Mouse (Mus musculus) brain, embryonic 14.5 days (tissue): ENCODE measurements at regions not wholly inside any gene's neighbourhood (a gene's known extent, or its start where the extent isn't known, plus 50 kb on each side); places are given as distances from the start of the nearest gene placed in this dataset.

Source experiments
- CTCF ChIP-seq: fragments of 200-500 bp; IDR thresholded peaks from 2 replicates; pipeline ENCODE4 v1.5.1; 2012; ENCODE audit warnings: inconsistent platforms, mild to moderate bottlenecking, moderate library complexity, borderline replicate concordance; ENCODE audit not compliant: insufficient read depth, insufficient read length; ENCODE audit errors: extremely low read depth
- POLR2A ChIP-seq: fragments of 200-500 bp; IDR thresholded peaks from 2 replicates; pipeline ENCODE4 v1.6.1; 2012; ENCODE audit warnings: mild to moderate bottlenecking, inconsistent platforms, borderline replicate concordance; ENCODE audit not compliant: poor library complexity, insufficient read depth, insufficient read length, severe bottlenecking; ENCODE audit errors: extremely low read depth

GRCm38 (mm10) chr15:40046219-40046618, 87.9 kb upstream of the 9330182O14Rik start:
- TF ChIP-seq POLR2A (no peak), CTCF (no peak)
